Mouse (Mus musculus) forebrain, embryonic 11.5 days (tissue): ENCODE data around the gene Tas2r118. TPM values are rescaled to one million over a fixed set of nuclear protein-coding genes. Genes with fewer than 3 reads are reported as not detected.

ENCODE experiments used
- ATAC-seq: fragments of 200-750 bp; cut with Nextera tagmentation; replicated peaks from 2 replicates; pipeline ENCODE4 v1.8.0; 2017; ENCODE audit warnings: moderate TSS enrichment; ENCODE audit not compliant: low FRiP score
- DNase-seq: peaks from one replicate; pipeline ENCODE4 v3.0.0-alpha.2; 2017; ENCODE audit warnings: low spot score
- H3K27ac ChIP-seq: fragments of 300-500 bp; sonication (generic); 2 replicates; pipeline ENCODE4 v1.5.1; 2014; ENCODE audit warnings: low read depth, low read length
- H3K27me3 ChIP-seq: fragments of 300-500 bp; sonication (generic); 2 replicates; pipeline ENCODE4 v1.6.1; 2014; ENCODE audit warnings: mild to moderate bottlenecking, low read length, mixed read lengths; ENCODE audit not compliant: control insufficient read depth, insufficient read depth
- H3K36me3 ChIP-seq: fragments of 300-500 bp; sonication (generic); 2 replicates; pipeline ENCODE4 v1.6.1; 2014; ENCODE audit warnings: mild to moderate bottlenecking, low read length, moderate library complexity, mixed read lengths; ENCODE audit not compliant: control insufficient read depth, insufficient read depth
- H3K4me1 ChIP-seq: fragments of 300-500 bp; sonication (generic); replicated peaks from 2 replicates; pipeline ENCODE4 v1.6.1; 2014; ENCODE audit warnings: low read length, mixed read lengths; ENCODE audit not compliant: control insufficient read depth, insufficient read depth
- H3K4me2 ChIP-seq: fragments of 300-500 bp; sonication (generic); 2 replicates; pipeline ENCODE4 v1.6.1; 2014; ENCODE audit warnings: low read depth, mild to moderate bottlenecking, low read length, moderate library complexity, mixed read lengths; ENCODE audit not compliant: severe bottlenecking
- H3K4me3 ChIP-seq: fragments of 300-500 bp; sonication (generic); 2 replicates; pipeline ENCODE4 v1.5.1; 2014; ENCODE audit warnings: low read depth, low read length
- H3K9ac ChIP-seq: fragments of 300-500 bp; sonication (generic); 2 replicates; pipeline ENCODE4 v1.6.1; 2014; ENCODE audit warnings: low read length
- H3K9me3 ChIP-seq: fragments of 300-500 bp; sonication (generic); 2 replicates; pipeline ENCODE4 v1.6.1; 2016; ENCODE audit warnings: low read length, mixed read lengths; ENCODE audit not compliant: control insufficient read depth
- WGBS: fragments of 180-500 bp; shearing (Covaris S2); extraction: QIAGEN DNeasy Blood & Tissue Kit; methylation state at CpG from one replicate; pipeline ENCODE4 v1.1.7; 2014; 5-methylcytosine and 5-hydroxymethylcytosine counted together
- polyA plus RNA-seq: library from polyadenylated mRNA; unstranded; fragments of >200 nt; fragmentation: Nextera tagmentation; extraction: Ambion mirVana; gene quantifications from 2 replicates; pipeline ENCODE4 v1.2.1, GENCODE M21; 2014

The Tas2r118 gene
- polyA plus RNA-seq, 1 experiment from 2014 or later: not detected

GRCm38 (mm10) chr6:23938575-23939488 is 31.0 kb downstream of the Tas2r118 start:
- H3K4me2 ChIP-seq: no peak overlapping the region

DNA sequence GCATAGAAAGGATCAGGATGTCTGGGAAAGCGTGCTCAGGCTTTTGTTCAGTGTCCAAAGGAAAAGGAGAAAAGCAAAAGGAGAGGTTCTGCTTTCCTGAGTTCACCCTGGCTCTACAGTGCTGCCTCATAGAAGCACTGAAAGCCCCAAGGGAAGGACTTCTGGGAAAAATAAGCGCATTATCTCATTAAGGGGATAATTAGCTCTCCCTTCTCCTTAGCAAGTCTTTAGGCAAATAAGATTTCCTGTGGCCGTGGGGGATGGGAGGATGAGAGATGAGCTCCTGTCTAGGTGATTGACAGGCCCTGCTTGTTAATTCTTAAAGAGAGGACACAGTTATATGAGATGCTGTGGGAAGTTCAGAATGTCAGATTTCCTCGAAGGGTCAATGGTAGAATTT is 33.4 kb downstream of the Tas2r118 start:
- ATAC-seq (peak; percentile 74), DNase-seq (peak; percentile 51)
- no peak overlapping the region for H3K9ac ChIP-seq
- peaks cover 2% of the 10 kb centered on the region; the same call in 1 of the 2 replicates for H3K4me1 ChIP-seq
- WGBS: 15% methylated on average over 4 of the region's 4 CpGs
- no peaks in the 10 kb centered on the region for H3K27me3 ChIP-seq
- H3K27ac ChIP-seq: peak overlapping the region; percentile 9; the same call in 1 of the 2 replicates
- H3K4me3 ChIP-seq: no peak overlapping the region
- H3K4me2 ChIP-seq: no peak overlapping the region
- no peaks in the 10 kb centered on the region for H3K36me3 ChIP-seq
- H3K9me3 ChIP-seq: no peaks in the 10 kb centered on the region

More at GRCm38 (mm10) chr6:23938575-23939488, 31.0 kb downstream of the Tas2r118 start:
- ATAC-seq (no peak), DNase-seq (no peak)
- Histone ChIP-seq H3K27ac (no peak overlapping the region), H3K4me3 (no peak overlapping the region), H3K27me3 (no peaks in the 10 kb centered on the region), H3K9ac (no peak overlapping the region), H3K9me3 (no peaks in the 10 kb centered on the region), H3K4me1 (peaks cover 2% of the 10 kb centered on the region; the same call in 1 of the 2 replicates), H3K36me3 (no peaks in the 10 kb centered on the region)
- 59% methylated on average over 2 of the region's 2 CpGs for WGBS

DNA sequence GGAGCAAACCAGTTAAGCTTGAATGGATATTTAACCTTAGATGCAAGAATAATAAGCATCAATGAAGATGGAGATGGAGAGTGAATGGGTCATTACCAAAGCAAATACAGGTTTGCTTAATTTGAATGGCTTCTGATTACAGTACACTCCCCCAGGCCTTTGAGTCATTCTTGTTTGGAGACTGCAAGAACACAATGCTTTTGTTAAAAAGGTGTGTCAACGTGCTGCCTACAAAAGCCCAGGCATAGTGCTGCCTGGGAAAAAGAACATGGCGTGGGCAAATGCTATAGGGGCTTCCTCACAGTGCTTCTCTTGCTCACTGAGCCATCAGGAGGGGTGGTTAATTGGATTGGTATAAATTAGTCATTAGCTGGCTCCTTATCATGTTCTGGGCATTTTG is 46.1 kb downstream of the Tas2r118 start:
- H3K4me2 ChIP-seq: no peak overlapping the region
- no peaks in the 10 kb centered on the region for H3K27me3 ChIP-seq
- no peaks in the 10 kb centered on the region for H3K36me3 ChIP-seq
- no peaks in the 10 kb centered on the region for H3K9me3 ChIP-seq
- 30% methylated on average over 2 of the region's 2 CpGs for WGBS
- no peak overlapping the region for H3K9ac ChIP-seq
- no peaks in the 10 kb centered on the region for H3K4me1 ChIP-seq
- ATAC-seq (peak; percentile 78), DNase-seq (no peak)
- H3K4me3 ChIP-seq: no peak overlapping the region
- no peak overlapping the region for H3K27ac ChIP-seq

Other genes with a start within 250 kb of the Tas2r118 start
- gene Cadps2, start 130.6 kb downstream of the Tas2r118 start, polyA plus RNA-seq: 3.8 and 4.0 TPM in 2 replicates
- 0.07 TPM in 1 of 2 replicates, not detected in the other for gene Slc13a1, start 198.0 kb upstream of the Tas2r118 start, polyA plus RNA-seq